Mouse (Mus musculus): ENCODE data around the gene Tiparp. TPM values are rescaled to one million over a fixed set of nuclear protein-coding genes. Genes with fewer than 3 reads are reported as not detected.

The Tiparp gene
- total RNA-seq, 2 experiments from 2014 or later, result 8.8 to 13.0 TPM

DNA sequence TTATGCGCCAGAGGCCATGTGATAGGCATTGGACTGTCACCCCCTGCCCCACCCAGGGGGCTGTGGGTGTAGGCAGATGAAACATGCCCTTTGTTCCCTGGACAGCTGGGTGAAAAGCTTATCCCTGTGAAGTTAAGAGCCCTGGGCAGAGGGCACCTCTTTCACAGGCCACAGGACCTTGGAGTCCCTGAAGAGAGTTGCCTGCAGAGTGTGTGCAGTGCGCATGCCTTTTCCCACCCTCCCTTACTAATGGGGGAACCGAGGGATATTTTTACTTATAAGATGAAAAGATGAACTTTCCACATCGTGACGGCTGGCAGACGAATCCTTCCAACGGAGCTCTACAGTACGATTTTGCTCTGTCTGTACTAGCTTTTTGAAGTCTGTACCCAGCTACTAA lies 57.1 kb downstream of the Tiparp start:
- no peak for DNase-seq

GRCm38 (mm10) chr3:65585823-65586482 lies 57.7 kb downstream of the Tiparp start:
- no peak for DNase-seq

- DNase-seq, result peak; percentile 27 to 42
Observed at GRCm38 (mm10) chr3:65586483-65586905, 58.3 kb downstream of the Tiparp start.

GRCm38 (mm10) chr3:65586966-65587365 lies 58.8 kb downstream of the Tiparp start:
- no peak for DNase-seq

- no peak for DNase-seq
Observed at GRCm38 (mm10) chr3:65588424-65588823, 60.2 kb downstream of the Tiparp start.

DNA sequence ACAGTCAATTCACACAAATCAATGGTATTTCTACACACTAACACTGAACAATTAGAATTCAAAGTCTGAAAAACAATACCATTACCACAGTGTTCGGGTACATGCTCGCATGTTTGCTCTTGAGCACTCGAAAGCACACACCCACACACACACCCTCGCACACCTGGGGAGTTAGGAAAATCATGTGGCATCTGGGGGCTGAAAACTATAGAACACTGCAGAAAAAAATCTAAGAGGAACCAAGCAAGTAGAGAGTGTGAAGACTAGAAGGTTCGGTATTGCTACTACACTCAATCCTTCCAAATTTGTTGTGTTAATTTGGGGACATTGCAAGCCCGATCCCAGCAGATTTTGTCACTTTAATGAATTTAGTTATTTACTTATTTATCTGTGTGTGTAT lies 64.6 kb downstream of the Tiparp start:
- no peak for DNase-seq

DNA sequence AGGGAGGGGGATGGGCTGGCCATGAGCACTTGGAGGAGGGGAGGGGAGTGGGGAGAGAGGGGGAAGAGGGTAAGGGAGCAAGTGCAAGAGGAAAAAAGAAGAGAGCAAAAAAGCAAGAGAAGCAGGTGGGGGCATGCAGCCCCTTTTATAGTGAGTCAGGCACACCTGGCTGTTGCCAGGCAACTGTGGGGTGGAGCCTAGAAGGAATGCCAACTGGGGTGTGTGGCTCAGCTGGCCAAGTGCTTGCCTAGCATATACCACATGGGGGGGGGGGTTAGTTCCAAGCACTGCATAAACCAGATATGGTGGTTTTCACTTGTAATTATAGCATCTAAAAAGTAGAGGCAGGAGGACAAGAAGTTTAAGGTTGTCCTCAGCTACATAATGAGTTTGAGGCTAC lies 66.3 kb downstream of the Tiparp start:
- DNase-seq, result no peak

GRCm38 (mm10) chr3:65595196-65595595 lies 67.0 kb downstream of the Tiparp start:
- no peak for DNase-seq

GRCm38 (mm10) chr3:65598071-65598830 lies 70.0 kb downstream of the Tiparp start:
- DNase-seq, result no peak

DNA sequence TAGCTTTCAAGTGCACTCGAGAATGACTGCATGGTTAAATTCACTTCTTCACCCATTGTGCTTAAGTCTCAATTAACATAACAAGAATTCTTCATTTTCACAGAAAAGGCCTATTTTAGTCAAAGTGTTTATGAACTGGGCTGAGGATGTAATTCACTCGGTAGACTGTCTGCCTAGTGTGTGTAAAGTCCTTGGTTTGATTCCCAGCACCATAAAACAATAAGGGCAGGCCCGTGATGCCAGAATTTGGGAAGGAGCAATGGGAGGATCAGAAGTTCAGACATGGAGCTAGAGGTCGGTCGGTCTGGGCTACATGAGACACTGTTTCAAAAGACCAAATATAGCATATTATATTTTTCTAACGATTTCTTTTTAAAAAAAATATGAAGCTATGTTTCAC lies 70.9 kb downstream of the Tiparp start:
- DNase-seq, result no peak

DNA sequence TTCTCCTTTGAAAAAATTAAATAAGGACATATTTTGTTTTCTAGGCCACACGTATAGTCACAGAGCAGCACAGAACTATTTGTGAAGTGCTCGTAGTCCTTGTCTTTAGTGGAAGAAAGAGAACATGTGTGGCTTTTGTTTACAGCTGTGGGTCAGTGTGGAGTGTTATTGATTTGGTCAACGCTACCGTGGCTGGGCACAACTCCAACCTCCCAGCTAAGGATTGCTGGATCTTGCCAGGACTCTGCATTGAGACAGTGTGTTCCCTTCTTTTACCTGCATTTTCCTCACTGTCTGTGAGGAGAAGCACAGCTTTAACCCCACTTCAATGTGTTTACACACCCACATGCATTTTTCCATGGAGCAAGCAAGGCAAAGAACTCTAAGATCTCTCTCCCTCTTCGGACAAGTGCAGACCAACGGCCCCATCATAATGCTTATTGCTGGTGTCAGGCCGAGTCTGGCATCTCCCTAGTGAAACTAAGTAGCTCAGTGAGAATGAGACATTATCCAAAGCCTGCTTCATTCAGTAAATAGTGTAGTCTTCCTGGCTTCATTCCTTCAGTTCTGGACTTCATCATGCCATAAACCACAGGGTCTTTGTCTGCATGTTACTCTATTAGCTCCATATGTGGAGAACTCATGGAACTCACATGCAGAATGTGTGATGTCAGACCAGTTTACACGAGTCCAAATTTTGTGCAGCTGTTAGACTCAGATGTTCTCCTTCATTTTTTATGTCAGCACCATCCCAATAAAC lies 73.3 kb downstream of the Tiparp start:
- DNase-seq, result no peak

- no peak for DNase-seq
Observed at GRCm38 (mm10) chr3:65603392-65604055, 75.3 kb downstream of the Tiparp start.

Other genes starting within 250 kb of the Tiparp start
- gene Ssr3, start 135.8 kb upstream of the Tiparp start, total RNA-seq (2021), result 100 to 1,000 TPM; 119 to 122 TPM
- 1 to 10 TPM; 2.5 to 2.7 TPM for gene Lekr1, start 137.8 kb downstream of the Tiparp start, total RNA-seq (2021)